Mouse (Mus musculus) intestine, embryonic 15.5 days (tissue): Measurements from ENCODE around the gene Car14. TPM values are rescaled to one million over a fixed set of nuclear protein-coding genes. Genes with fewer than 3 reads are reported as not detected.
"Not testable (repeated sequence)": the region's sequence is repeated elsewhere in the genome, so short reads cannot be mapped to it uniquely, and the experiment has no call there.

ENCODE experiments used
- ATAC-seq: fragments of 200-750 bp; cut with Nextera tagmentation; 2 replicates; pipeline ENCODE4 v1.8.0; 2017; ENCODE audit warnings: moderate TSS enrichment, moderate library complexity
- H3K27ac ChIP-seq: fragments of 300-500 bp; sonication (generic); 2 replicates; pipeline ENCODE4 v1.5.1; 2015; ENCODE audit warnings: mild to moderate bottlenecking, inconsistent platforms
- H3K27me3 ChIP-seq: fragments of 300-500 bp; sonication (generic); replicated peaks from 2 replicates; pipeline ENCODE4 v1.6.1; 2015; ENCODE audit warnings: inconsistent platforms
- H3K36me3 ChIP-seq: fragments of 300-500 bp; sonication (generic); 2 replicates; pipeline ENCODE4 v1.6.1; 2015; ENCODE audit warnings: inconsistent platforms
- H3K4me1 ChIP-seq: fragments of 300-500 bp; sonication (generic); replicated peaks from 2 replicates; pipeline ENCODE4 v1.6.1; 2015; ENCODE audit warnings: inconsistent platforms
- H3K4me2 ChIP-seq: fragments of 300-500 bp; sonication (generic); replicated peaks from 2 replicates; pipeline ENCODE4 v1.6.1; 2015; ENCODE audit warnings: mild to moderate bottlenecking, inconsistent platforms
- H3K4me3 ChIP-seq: fragments of 300-500 bp; sonication (generic); replicated peaks from 2 replicates; pipeline ENCODE4 v1.5.1; 2015; ENCODE audit warnings: inconsistent platforms
- H3K9ac ChIP-seq: fragments of 300-500 bp; sonication (generic); 2 replicates; pipeline ENCODE4 v1.6.1; 2015; ENCODE audit warnings: inconsistent platforms
- H3K9me3 ChIP-seq: fragments of 300-500 bp; sonication (generic); 2 replicates; pipeline ENCODE4 v1.6.1; 2016; ENCODE audit warnings: inconsistent platforms
- WGBS: fragments of 180-500 bp; shearing (Covaris S2); methylation state at CpG from one replicate; pipeline ENCODE4 v1.1.7; 2015; 5-methylcytosine and 5-hydroxymethylcytosine counted together
- polyA plus RNA-seq: library from polyadenylated mRNA; unstranded; fragments of >200 nt; fragmentation: Nextera tagmentation; extraction: Ambion mirVana; gene quantifications from 2 replicates; pipeline ENCODE4 v1.2.1, GENCODE M21; 2015

Gene Car14
- polyA plus RNA-seq = 1.5 and 1.9 TPM in 2 replicates

GRCm38 (mm10) chr3:95904568-95904967, at the start of gene Car14:
Gene Car14, minus strand, starts transcription at chr3:95904691.
- Histone ChIP-seq H3K4me3 (peak within 1 kb of the TSS; percentile 29), H3K4me1 (peaks cover 24% of the 10 kb centered on the region), H3K4me2 (peak within 1 kb of the TSS; percentile 62), H3K9ac (peak within 1 kb of the TSS; percentile 14; the same call in 1 of the 2 replicates), H3K27me3 (0 out of 2 replicates have a peak, but pooled peaks cover 3% of the 10 kb centered on the region), H3K9me3 (no peaks in the 10 kb centered on the region), H3K27ac (no peak within 1 kb of the TSS), H3K36me3 (no peaks in the 10 kb centered on the region)
- ATAC-seq = peak; percentile 50
- WGBS = 3% methylated on average over 15 of the region's 15 CpGs

- Histone ChIP-seq H3K9me3 (no peaks in the 10 kb centered on the region), H3K4me1 (no peaks in the 10 kb centered on the region), H3K4me2 (no peak overlapping the region), H3K9ac (no peak overlapping the region), H3K36me3 (no peaks in the 10 kb centered on the region), H3K4me3 (no peak overlapping the region), H3K27me3 (no peaks in the 10 kb centered on the region), H3K27ac (no peak overlapping the region)
- ATAC-seq = no peak
- WGBS = 78% methylated on average over 3 of the region's 3 CpGs
Observed at GRCm38 (mm10) chr3:95953522-95953921, 49.0 kb upstream of the Car14 start.

GRCm38 (mm10) chr3:95953023-95953422, 48.5 kb upstream of the Car14 start:
- no peaks in the 10 kb centered on the region for H3K27me3 ChIP-seq
- ATAC-seq = no peak
- H3K4me1 ChIP-seq = no peaks in the 10 kb centered on the region
- H3K4me2 ChIP-seq = no peak overlapping the region
- H3K9me3 ChIP-seq = no peaks in the 10 kb centered on the region
- no peak overlapping the region for H3K27ac ChIP-seq
- H3K9ac ChIP-seq = no peak overlapping the region
- no peaks in the 10 kb centered on the region for H3K36me3 ChIP-seq
- no peak overlapping the region for H3K4me3 ChIP-seq

GRCm38 (mm10) chr3:95951566-95951965, 47.1 kb upstream of the Car14 start:
- H3K27me3 ChIP-seq, H3K4me1 ChIP-seq, ATAC-seq, H3K36me3 ChIP-seq, H3K9me3 ChIP-seq: not testable (repeated sequence)
- Histone ChIP-seq H3K4me3 (peak overlapping the region; percentile 56), H3K27ac (peak overlapping the region; percentile 93), H3K4me2 (peak overlapping the region; percentile 68), H3K9ac (peak overlapping the region; percentile 36; the same call in 1 of the 2 replicates)
- 65% methylated on average over 12 of the region's 12 CpGs for WGBS

- Histone ChIP-seq H3K4me3 (peak overlapping the region; percentile 56), H3K9me3 (no peaks in the 10 kb centered on the region), H3K9ac (peak overlapping the region; percentile 36), H3K27ac (peak overlapping the region; percentile 93), H3K27me3 (no peaks in the 10 kb centered on the region), H3K4me1 (no peaks in the 10 kb centered on the region), H3K4me2 (peak overlapping the region; percentile 68), H3K36me3 (peaks cover under 1% of the 10 kb centered on the region; the same call in 1 of the 2 replicates)
- WGBS = 2% methylated on average over 49 of the region's 49 CpGs
- ATAC-seq = peak; percentile 98
Observed at GRCm38 (mm10) chr3:95950763-95951551, 46.5 kb upstream of the Car14 start.

- Histone ChIP-seq H3K9ac (no peak overlapping the region), H3K36me3 (peaks cover 9% of the 10 kb centered on the region; the same call in 1 of the 2 replicates), H3K27ac (no peak overlapping the region), H3K27me3 (no peaks in the 10 kb centered on the region), H3K9me3 (no peaks in the 10 kb centered on the region), H3K4me2 (no peak overlapping the region), H3K4me1 (no peaks in the 10 kb centered on the region), H3K4me3 (no peak overlapping the region)
- no peak for ATAC-seq
- 85% methylated on average over 5 of the region's 5 CpGs for WGBS
Observed at GRCm38 (mm10) chr3:95948325-95948724, 43.8 kb upstream of the Car14 start.

- no peak for ATAC-seq
- Histone ChIP-seq H3K4me3 (no peak overlapping the region), H3K27ac (no peak overlapping the region), H3K27me3 (no peaks in the 10 kb centered on the region), H3K36me3 (peaks cover 24% of the 10 kb centered on the region), H3K4me1 (no peaks in the 10 kb centered on the region), H3K9me3 (no peaks in the 10 kb centered on the region), H3K4me2 (no peak overlapping the region), H3K9ac (no peak overlapping the region)
- 89% methylated on average over 14 of the region's 14 CpGs for WGBS
Observed at GRCm38 (mm10) chr3:95945731-95946240, 41.3 kb upstream of the Car14 start.

- no peak overlapping the region for H3K9ac ChIP-seq
- ATAC-seq = no peak
- H3K4me1 ChIP-seq = no peaks in the 10 kb centered on the region
- H3K4me2 ChIP-seq = no peak overlapping the region
- no peaks in the 10 kb centered on the region for H3K9me3 ChIP-seq
- 83% methylated on average over 8 of the region's 8 CpGs for WGBS
- H3K27ac ChIP-seq = no peak overlapping the region
- H3K4me3 ChIP-seq = no peak overlapping the region
- H3K27me3 ChIP-seq = no peaks in the 10 kb centered on the region
- peaks cover 24% of the 10 kb centered on the region for H3K36me3 ChIP-seq
Observed at GRCm38 (mm10) chr3:95944742-95945141, 40.3 kb upstream of the Car14 start.

- no peak overlapping the region for H3K4me2 ChIP-seq
- no peak overlapping the region for H3K4me3 ChIP-seq
- ATAC-seq = no peak
- no peak overlapping the region for H3K9ac ChIP-seq
- WGBS = 93% methylated on average over 7 of the region's 7 CpGs
- H3K27me3 ChIP-seq = no peaks in the 10 kb centered on the region
- no peaks in the 10 kb centered on the region for H3K9me3 ChIP-seq
- H3K27ac ChIP-seq = no peak overlapping the region
- peaks cover 37% of the 10 kb centered on the region for H3K36me3 ChIP-seq
- no peaks in the 10 kb centered on the region for H3K4me1 ChIP-seq
Observed at GRCm38 (mm10) chr3:95943226-95943625, 38.7 kb upstream of the Car14 start.

GRCm38 (mm10) chr3:95942749-95943148, 38.3 kb upstream of the Car14 start:
- no peak overlapping the region for H3K27ac ChIP-seq
- H3K9ac ChIP-seq = no peak overlapping the region
- no peak overlapping the region for H3K4me2 ChIP-seq
- peaks cover 42% of the 10 kb centered on the region for H3K36me3 ChIP-seq
- no peaks in the 10 kb centered on the region for H3K4me1 ChIP-seq
- no peak overlapping the region for H3K4me3 ChIP-seq
- H3K27me3 ChIP-seq = no peaks in the 10 kb centered on the region
- ATAC-seq = no peak
- H3K9me3 ChIP-seq = no peaks in the 10 kb centered on the region
- 88% methylated on average over 6 of the region's 6 CpGs for WGBS

GRCm38 (mm10) chr3:95938835-95939234, 34.3 kb upstream of the Car14 start:
- Histone ChIP-seq H3K4me1 (no peaks in the 10 kb centered on the region), H3K4me2 (no peak overlapping the region), H3K27me3 (no peaks in the 10 kb centered on the region), H3K27ac (no peak overlapping the region), H3K36me3 (peaks cover 60% of the 10 kb centered on the region), H3K9ac (no peak overlapping the region), H3K4me3 (no peak overlapping the region), H3K9me3 (no peaks in the 10 kb centered on the region)
- ATAC-seq = no peak
- WGBS = 94% methylated on average over 15 of the region's 15 CpGs

- Histone ChIP-seq H3K9ac (no peak overlapping the region), H3K36me3 (peaks cover 65% of the 10 kb centered on the region), H3K4me1 (no peaks in the 10 kb centered on the region), H3K27me3 (no peaks in the 10 kb centered on the region), H3K9me3 (no peaks in the 10 kb centered on the region), H3K4me2 (no peak overlapping the region), H3K27ac (no peak overlapping the region), H3K4me3 (no peak overlapping the region)
- no peak for ATAC-seq
- 95% methylated on average over 8 of the region's 8 CpGs for WGBS
Observed at GRCm38 (mm10) chr3:95938217-95938616, 33.7 kb upstream of the Car14 start.

GRCm38 (mm10) chr3:95934448-95934847, 30.0 kb upstream of the Car14 start:
- Histone ChIP-seq H3K9me3 (no peaks in the 10 kb centered on the region), H3K4me3 (no peak overlapping the region), H3K36me3 (peaks cover 50% of the 10 kb centered on the region), H3K27me3 (no peaks in the 10 kb centered on the region), H3K9ac (no peak overlapping the region), H3K4me2 (no peak overlapping the region), H3K27ac (no peak overlapping the region), H3K4me1 (0 out of 2 replicates have a peak, but pooled peaks cover 9% of the 10 kb centered on the region)
- 91% methylated on average over 1 of the region's 1 CpGs for WGBS
- ATAC-seq = no peak
